20 mouse cellular contexts compared by ENCODE assay signal in the genomic region with DNA sequence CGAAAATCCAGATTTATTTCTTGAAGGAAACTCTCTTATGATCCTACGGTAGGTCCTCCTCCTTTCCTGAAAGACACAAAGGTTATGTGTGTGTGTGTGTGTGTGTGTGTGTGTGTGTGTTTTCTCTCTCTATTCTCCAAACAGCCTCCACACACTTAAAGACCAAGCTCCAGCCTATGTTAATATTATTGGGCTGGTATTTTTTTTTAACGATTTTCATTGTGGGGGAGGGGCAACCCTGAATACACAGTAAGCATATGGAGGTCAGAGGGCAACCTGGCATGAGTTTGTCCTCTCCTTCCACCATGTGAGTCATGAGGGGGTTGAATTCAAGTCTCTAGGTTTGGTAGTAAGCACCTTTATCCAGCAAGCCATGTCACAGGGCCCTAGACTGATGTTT. TPM values are rescaled to one million over a fixed set of nuclear protein-coding genes. Genes with fewer than 3 reads are reported as not detected.
DNase-seq lines count a peak whose midpoint lies in the region; ATAC-seq and TF ChIP-seq lines count a peak whose summit lies in the region.
"Had no signal": no experiment of that assay in that cellular context is flagged by ENCODE, and none has a peak within 500 bp of the region (broad histone marks: within the 10 kb centered on the region; RNA-seq: fewer than 3 reads in every experiment).

No protein-coding gene starts in this region.

- peak overlapping the region; percentile 62 for H3K4me2 ChIP-seq in neural tube, embryonic 14.5 days (ENCODE audit: low read depth, low read length)

- H3K4me1 ChIP-seq in liver, adult 2 months (ENCODE audit: control insufficient read depth, insufficient read depth, low read length) = peaks cover 1% of the 10 kb centered on the region; the same call in 1 of the 2 replicates
- peaks cover 31% of the 10 kb centered on the region for H3K4me1 ChIP-seq in midbrain, embryonic 10.5 days
- H3K4me1 ChIP-seq in neural tube, embryonic 14.5 days (ENCODE audit: control insufficient read depth, insufficient read depth, low read length) = peaks cover 18% of the 10 kb centered on the region
- H3K4me1 ChIP-seq: heart, embryonic 10.5 days; limb, embryonic 13.5 days had no signal

- peaks cover 10% of the 10 kb centered on the region; the same call in 1 of the 2 replicates for H3K79me2 ChIP-seq in liver, adult 2 months (ENCODE audit: control insufficient read depth, insufficient read depth, low read length)

- peak; percentile 15 to 33 for DNase-seq in cerebellum, postnatal 10 days
- DNase-seq in cerebellum, postnatal 25 days = no peak
- peak; percentile 29 for DNase-seq in liver, adult 2 months (ENCODE audit: extremely low read depth, low read depth, low spot score)
- no peak for DNase-seq in liver
- no peak for DNase-seq in midbrain, embryonic 10.5 days (ENCODE audit: low spot score)
- DNase-seq in thymus, postnatal 14 days = no peak
- DNase-seq in right cerebral cortex, postnatal 25 days = no peak
- DNase-seq: adrenal gland, postnatal 10 days; kidney, adult 11 months; kidney, postnatal 36 days; lung, adult 18-20 months; retina, postnatal 1 day had no signal

- no peak overlapping the region for H3K4me3 ChIP-seq in liver, adult 2 months (ENCODE audit: insufficient read depth, low read depth, low read length)
- 0 out of 2 replicates have a peak overlapping the region, but pooled peaks have one; percentile 71 for H3K4me3 ChIP-seq in midbrain, embryonic 10.5 days
- peak overlapping the region; percentile 81; the same call in 1 of the 2 replicates for H3K4me3 ChIP-seq in neural tube, embryonic 14.5 days (ENCODE audit: low read depth, low read length)
- H3K4me3 ChIP-seq: erythroblast, embryonic 14.5 days had no signal

- no peaks in the 10 kb centered on the region for H3K9me3 ChIP-seq in midbrain, embryonic 10.5 days (replicated peaks)
- no peaks in the 10 kb centered on the region for H3K9me3 ChIP-seq in neural tube, embryonic 14.5 days (ENCODE audit: control insufficient read depth, low read length)
- H3K9me3 ChIP-seq: G1E; heart, embryonic 10.5 days; limb, embryonic 13.5 days had no signal

- no peak overlapping the region for H3K9ac ChIP-seq in liver, adult 2 months (ENCODE audit: low read depth, low read length)
- H3K9ac ChIP-seq in neural tube, embryonic 14.5 days (replicated peaks; ENCODE audit: low read depth, low read length) = no peak overlapping the region

- ATAC-seq in neural tube, embryonic 14.5 days (ENCODE audit: low read depth) = no peak

- TF ChIP-seq POLR2A in liver, adult 2 months (IDR thresholded peaks at IDR 0.05; ENCODE audit: extremely low read depth, insufficient read depth, low read length) = no peak

- TF ChIP-seq CTCF in liver, adult 2 months (IDR thresholded peaks at IDR 0.05; ENCODE audit: low read depth, low read length) = no peak

- H3K27me3 ChIP-seq in liver, adult 2 months (ENCODE audit: control insufficient read depth, insufficient read depth, low read length) = no peaks in the 10 kb centered on the region
- H3K27me3 ChIP-seq in midbrain, embryonic 10.5 days (ENCODE audit: low read depth, poor library complexity, severe bottlenecking) = peaks cover 20% of the 10 kb centered on the region
- H3K27me3 ChIP-seq in neural tube, embryonic 14.5 days (ENCODE audit: control insufficient read depth, insufficient read depth, low read length) = no peaks in the 10 kb centered on the region

- no peaks in the 10 kb centered on the region for H3K36me3 ChIP-seq in liver, adult 2 months (ENCODE audit: control insufficient read depth, insufficient read depth, low read length)
- H3K36me3 ChIP-seq in midbrain, embryonic 10.5 days = no peaks in the 10 kb centered on the region
- H3K36me3 ChIP-seq in neural tube, embryonic 14.5 days (ENCODE audit: control insufficient read depth, insufficient read depth, low read length) = no peaks in the 10 kb centered on the region
- H3K36me3 ChIP-seq: G1E; heart, embryonic 10.5 days; limb, embryonic 13.5 days had no signal

- no peak overlapping the region for H3K27ac ChIP-seq in liver, adult 2 months (replicated peaks; ENCODE audit: insufficient read depth, low read depth, low read length)
- no peak overlapping the region for H3K27ac ChIP-seq in midbrain, embryonic 10.5 days (replicated peaks)
- no peak overlapping the region for H3K27ac ChIP-seq in neural tube, embryonic 14.5 days (ENCODE audit: low read depth, low read length)
- H3K27ac ChIP-seq: heart, embryonic 10.5 days; limb, embryonic 13.5 days; macrophage had no signal

- 67% methylated on average over 3 of the region's 3 CpGs for WGBS in liver, adult 2 months
- 85% methylated on average over 3 of the region's 3 CpGs for WGBS in midbrain, embryonic 10.5 days
- 72% methylated on average over 3 of the region's 3 CpGs for WGBS in neural tube, embryonic 14.5 days

RNA-seq across cellular contexts. Expression of a gene that starts 1.6 kb away (rescaled TPM):
- 12.3 and 20.7 TPM in 2 replicates for total RNA-seq in liver, adult 2 months (2014; rRNA removed)
- 2.9 and 3.6 TPM in 2 replicates for polyA plus RNA-seq in liver, adult 2 months (2012; rRNA removed)
- polyA plus RNA-seq in midbrain, embryonic 10.5 days (2016; fragmentation: Nextera tagmentation; extraction: Ambion mirVana) = 8.6 and 9.0 TPM in 2 replicates
- 72.6 and 104 TPM in 2 replicates for polyA plus RNA-seq in neural tube, embryonic 14.5 days (2014; fragmentation: Nextera tagmentation; extraction: Ambion mirVana)
- polyA plus RNA-seq: G1E had no signal

RNA-seq across cellular contexts. Expression of a gene that starts 39.0 kb away (rescaled TPM):
- total RNA-seq in liver, adult 2 months (2014; rRNA removed) = not detected in 2 replicates
- polyA plus RNA-seq in liver, adult 2 months (2012; rRNA removed) = not detected in 2 replicates
- not detected in 2 replicates for polyA plus RNA-seq in midbrain, embryonic 10.5 days (2016; fragmentation: Nextera tagmentation; extraction: Ambion mirVana)
- not detected in 2 replicates for polyA plus RNA-seq in neural tube, embryonic 14.5 days (2014; fragmentation: Nextera tagmentation; extraction: Ambion mirVana)
- total RNA-seq: adrenal gland, postnatal 10 days; heart, postnatal 25 days; left cerebral cortex, adult 18-20 months had no signal
- polyA plus RNA-seq: erythroblast, embryonic 14.5 days; G1E; heart, embryonic 10.5 days; limb, embryonic 13.5 days; macrophage had no signal

Comparison
In these comparisons a context has a peak if more than half of its experiments do, and no peak if none do; other contexts are left out.
1. DNase-seq: peak in cerebellum, postnatal 10 days (2 of 2) and liver, adult 2 months (single experiment); none in cerebellum, postnatal 25 days (0 of 2), liver (single experiment), midbrain, embryonic 10.5 days (single experiment), thymus, postnatal 14 days (single experiment) and right cerebral cortex, postnatal 25 days (single experiment).